24 mouse cellular contexts compared by ENCODE assay signal in the genomic region with DNA sequence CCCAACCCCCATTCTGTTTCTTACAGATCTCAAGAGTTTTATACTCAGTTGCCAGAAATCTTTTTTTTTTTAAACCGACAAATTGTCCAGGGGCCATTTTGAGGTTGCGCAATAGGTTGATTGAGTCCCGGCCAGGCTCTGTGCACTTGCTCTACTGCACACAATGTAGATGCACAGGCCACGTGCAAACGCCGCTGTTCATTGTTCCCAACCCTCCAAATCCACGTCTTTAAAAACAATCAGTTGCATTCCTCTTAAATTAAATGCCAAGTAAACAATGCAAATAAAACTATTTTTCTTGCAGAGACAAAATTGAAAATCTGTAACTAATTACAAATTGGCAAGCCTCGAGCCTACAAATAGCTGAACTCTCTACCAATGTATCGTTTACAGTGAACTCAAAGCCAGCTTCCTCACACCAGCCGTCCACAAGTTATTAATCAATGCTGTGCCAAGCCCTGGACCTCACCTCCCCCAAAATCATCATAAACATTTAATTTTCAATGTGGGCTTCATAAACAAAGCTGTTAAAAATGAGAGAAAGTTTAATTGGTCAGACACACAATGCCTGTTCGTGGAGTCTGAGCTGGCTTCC.
DNase-seq lines count a peak whose midpoint lies in the region; ATAC-seq and TF ChIP-seq lines count a peak whose summit lies in the region.
"Had no signal": no experiment of that assay in that cellular context is flagged by ENCODE, and none has a peak within 500 bp of the region (broad histone marks: within the 10 kb centered on the region; RNA-seq: fewer than 3 reads in every experiment).

No protein-coding gene starts in this region.

- no peaks in the 10 kb centered on the region for H3K27me3 ChIP-seq in heart, embryonic 11.5 days (ENCODE audit: control insufficient read depth, insufficient read depth, low read length)
- H3K27me3 ChIP-seq in liver, adult 2 months (ENCODE audit: control insufficient read depth, insufficient read depth, low read length), result no peaks in the 10 kb centered on the region
- H3K27me3 ChIP-seq in liver, postnatal 0 days (ENCODE audit: insufficient read depth, low read length), result no peaks in the 10 kb centered on the region
- H3K27me3 ChIP-seq in embryonic facial prominence, embryonic 15.5 days, result 0 out of 2 replicates have a peak, but pooled peaks cover 2% of the 10 kb centered on the region
- H3K27me3 ChIP-seq: kidney, embryonic 15.5 days; midbrain, embryonic 15.5 days had no signal

- no peak overlapping the region for H3K4me3 ChIP-seq in heart, embryonic 11.5 days (ENCODE audit: low read depth, low read length)
- H3K4me3 ChIP-seq in liver, adult 2 months (ENCODE audit: insufficient read depth, low read depth, low read length), result no peak overlapping the region
- no peak overlapping the region for H3K4me3 ChIP-seq in liver, postnatal 0 days (ENCODE audit: low read depth, low read length)
- H3K4me3 ChIP-seq in embryonic facial prominence, embryonic 15.5 days (replicated peaks), result no peak overlapping the region
- H3K4me3 ChIP-seq: embryonic facial prominence, embryonic 13.5 days; hindbrain, embryonic 12.5 days; kidney, embryonic 15.5 days; midbrain, embryonic 15.5 days; neural tube, embryonic 13.5 days had no signal

- no peak overlapping the region for H3K4me2 ChIP-seq in heart, embryonic 11.5 days
- no peak overlapping the region for H3K4me2 ChIP-seq in liver, postnatal 0 days (ENCODE audit: low read depth, low read length)
- H3K4me2 ChIP-seq in embryonic facial prominence, embryonic 15.5 days (replicated peaks), result no peak overlapping the region
- H3K4me2 ChIP-seq: embryonic facial prominence, embryonic 13.5 days; hindbrain, embryonic 12.5 days; kidney, embryonic 15.5 days; midbrain, embryonic 15.5 days; neural tube, embryonic 13.5 days had no signal

- TF ChIP-seq CTCF in liver, adult 2 months (IDR thresholded peaks at IDR 0.05; ENCODE audit: low read depth, low read length), result no peak
- TF ChIP-seq CTCF in liver, postnatal 0 days (IDR thresholded peaks at IDR 0.05; ENCODE audit: low read depth), result no peak

- H3K79me2 ChIP-seq in liver, adult 2 months (ENCODE audit: control insufficient read depth, insufficient read depth, low read length), result no peaks in the 10 kb centered on the region

- DNase-seq in adrenal gland, postnatal 10 days, result peak; percentile 61
- no peak for DNase-seq in adrenal gland, adult 18-20 months (ENCODE audit: low spot score in 2 of 2)
- DNase-seq in heart, adult 18-20 months, result peak; percentile 62 to 77
- DNase-seq in liver, adult 2 months (ENCODE audit: extremely low read depth, low read depth, low spot score), result peak; percentile 84
- no peak for DNase-seq in liver, postnatal 0 days
- DNase-seq in right cerebral cortex, adult 18-20 months, result no peak
- DNase-seq: adrenal gland, adult 8-10 months; cerebellum, adult 2 months; cerebellum, postnatal 25 days; kidney, postnatal 4 days; liver; thymus, adult 18-20 months; thymus, postnatal 36 days had no signal

- no peak overlapping the region for H3K9ac ChIP-seq in heart, embryonic 11.5 days (ENCODE audit: low read depth, low read length)
- H3K9ac ChIP-seq in liver, adult 2 months (ENCODE audit: low read depth, low read length), result no peak overlapping the region
- no peak overlapping the region for H3K9ac ChIP-seq in liver, postnatal 0 days (replicated peaks)
- no peak overlapping the region for H3K9ac ChIP-seq in embryonic facial prominence, embryonic 15.5 days
- H3K9ac ChIP-seq: embryonic facial prominence, embryonic 13.5 days; hindbrain, embryonic 12.5 days; kidney, embryonic 15.5 days; midbrain, embryonic 15.5 days; neural tube, embryonic 13.5 days had no signal

- H3K9me3 ChIP-seq in heart, embryonic 11.5 days (replicated peaks; ENCODE audit: control insufficient read depth, low read length), result no peaks in the 10 kb centered on the region
- no peaks in the 10 kb centered on the region for H3K9me3 ChIP-seq in liver, postnatal 0 days (ENCODE audit: low read length)
- no peaks in the 10 kb centered on the region for H3K9me3 ChIP-seq in embryonic facial prominence, embryonic 15.5 days (replicated peaks)
- H3K9me3 ChIP-seq: embryonic facial prominence, embryonic 13.5 days; hindbrain, embryonic 12.5 days; kidney, embryonic 15.5 days; midbrain, embryonic 15.5 days; neural tube, embryonic 13.5 days had no signal

- no peak for TF ChIP-seq POLR2A in liver, adult 2 months (IDR thresholded peaks at IDR 0.05; ENCODE audit: extremely low read depth, insufficient read depth, low read length)

- no peaks in the 10 kb centered on the region for H3K36me3 ChIP-seq in heart, embryonic 11.5 days (ENCODE audit: control insufficient read depth, insufficient read depth, low read length)
- no peaks in the 10 kb centered on the region for H3K36me3 ChIP-seq in liver, adult 2 months (ENCODE audit: control insufficient read depth, insufficient read depth, low read length)
- no peaks in the 10 kb centered on the region for H3K36me3 ChIP-seq in liver, postnatal 0 days (replicated peaks; ENCODE audit: insufficient read depth, low read length)
- no peaks in the 10 kb centered on the region for H3K36me3 ChIP-seq in embryonic facial prominence, embryonic 15.5 days
- H3K36me3 ChIP-seq: embryonic facial prominence, embryonic 13.5 days; hindbrain, embryonic 12.5 days; kidney, embryonic 15.5 days; midbrain, embryonic 15.5 days; neural tube, embryonic 13.5 days had no signal

- 89% methylated on average over 11 of the region's 11 CpGs for WGBS in heart, embryonic 11.5 days (ENCODE audit: insufficient replicate concordance)
- 43% methylated on average over 11 of the region's 11 CpGs for WGBS in liver, adult 2 months
- WGBS in liver, postnatal 0 days (ENCODE audit: insufficient replicate concordance), result 75% methylated on average over 11 of the region's 11 CpGs
- WGBS in embryonic facial prominence, embryonic 15.5 days, result 40% methylated on average over 11 of the region's 11 CpGs

- no peak for ATAC-seq in heart, embryonic 11.5 days (replicated peaks; ENCODE audit: insufficient number of reproducible peaks, low FRiP score, low TSS enrichment)
- no peak for ATAC-seq in liver, postnatal 0 days
- peak; percentile 69; the same call in 1 of the 2 replicates for ATAC-seq in embryonic facial prominence, embryonic 15.5 days (ENCODE audit: insufficient number of reproducible peaks, low FRiP score, low TSS enrichment, low read depth)
- ATAC-seq: CD4-positive, CD25-positive, alpha-beta regulatory T cell, adult 4 months; forebrain, embryonic 14.5 days; intestine, postnatal 0 days; midbrain, embryonic 15.5 days had no signal

- no peak overlapping the region for H3K27ac ChIP-seq in heart, embryonic 11.5 days (ENCODE audit: low read depth, low read length)
- H3K27ac ChIP-seq in liver, adult 2 months (replicated peaks; ENCODE audit: insufficient read depth, low read depth, low read length), result no peak overlapping the region
- no peak overlapping the region for H3K27ac ChIP-seq in liver, postnatal 0 days (ENCODE audit: low read depth)
- peak overlapping the region; percentile 55; the same call in 1 of the 2 replicates for H3K27ac ChIP-seq in embryonic facial prominence, embryonic 15.5 days (replicated peaks)
- H3K27ac ChIP-seq: embryonic facial prominence, embryonic 13.5 days; hindbrain, embryonic 12.5 days; kidney, embryonic 15.5 days; macrophage; midbrain, embryonic 15.5 days; neural tube, embryonic 13.5 days had no signal

- H3K4me1 ChIP-seq in heart, embryonic 11.5 days (ENCODE audit: control insufficient read depth, insufficient read depth, low read length), result peaks cover 47% of the 10 kb centered on the region
- peaks cover 7% of the 10 kb centered on the region for H3K4me1 ChIP-seq in liver, adult 2 months (ENCODE audit: control insufficient read depth, insufficient read depth, low read length)
- H3K4me1 ChIP-seq in liver, postnatal 0 days (ENCODE audit: insufficient read depth), result peaks cover 18% of the 10 kb centered on the region
- peaks cover 44% of the 10 kb centered on the region for H3K4me1 ChIP-seq in embryonic facial prominence, embryonic 15.5 days

- TF ChIP-seq EP300 in liver, postnatal 0 days (IDR thresholded peaks at IDR 0.05; ENCODE audit: low read depth), result no peak

Comparison
In these comparisons a context has a peak if more than half of its experiments do, and no peak if none do; other contexts are left out.
1. DNase-seq: peak in adrenal gland, postnatal 10 days (single experiment), heart, adult 18-20 months (2 of 2) and liver, adult 2 months (single experiment); none in adrenal gland, adult 18-20 months (0 of 2), liver, postnatal 0 days (single experiment) and right cerebral cortex, adult 18-20 months (single experiment).